Comparison of ENCODE assay signal across 9 mouse cellular contexts in genomic region chr11:75346556-75347187, GRCm38 (mm10). TPM values are rescaled to one million over a fixed set of nuclear protein-coding genes. Genes with fewer than 3 reads are reported as not detected.
DNase-seq lines count a peak whose midpoint lies in the region; ATAC-seq and TF ChIP-seq lines count a peak whose summit lies in the region.
"Had no signal": no experiment of that assay in that cellular context is flagged by ENCODE, and none has a peak within 500 bp of the region (broad histone marks: within the 10 kb centered on the region; RNA-seq: fewer than 3 reads in every experiment).

No protein-coding gene starts in this region.

- TF ChIP-seq POLR2A in kidney, adult 2 months (IDR thresholded peaks at IDR 0.05; ENCODE audit: low read depth, low read length), result no peak
- TF ChIP-seq POLR2A in brain, embryonic 14.5 days (IDR thresholded peaks at IDR 0.05; ENCODE audit: borderline replicate concordance, extremely low read depth, insufficient read depth, insufficient read length, poor library complexity, severe bottlenecking), result no peak

- 42% methylated on average over 3 of the region's 4 CpGs for WGBS in kidney, postnatal 0 days
- WGBS in kidney, adult 2 months, result 58% methylated on average over 4 of the region's 4 CpGs
- WGBS in hindbrain, postnatal 0 days, result 43% methylated on average over 3 of the region's 4 CpGs
- WGBS in midbrain, embryonic 14.5 days, result 61% methylated on average over 3 of the region's 4 CpGs

- DNase-seq in kidney, postnatal 0 days (ENCODE audit: low spot score), result no peak
- no peak for DNase-seq in kidney, adult 2 months
- peak; percentile 55 for DNase-seq in brain, embryonic 14.5 days (ENCODE audit: low read depth)
- DNase-seq in hindbrain, postnatal 0 days (ENCODE audit: low spot score), result no peak
- DNase-seq in midbrain, embryonic 14.5 days, result no peak
- no peak for DNase-seq in adrenal gland, adult 2 months
- DNase-seq in layer of hippocampus, adult 11-12 months (ENCODE audit: low spot score), result no peak
- DNase-seq: cerebellum, postnatal 14 days had no signal

- H3K4me1 ChIP-seq in kidney, postnatal 0 days (replicated peaks; ENCODE audit: insufficient read depth, low read length), result no peaks in the 10 kb centered on the region
- peaks cover 8% of the 10 kb centered on the region; the same call in 1 of the 2 replicates for H3K4me1 ChIP-seq in kidney, adult 2 months (ENCODE audit: control insufficient read depth, insufficient read depth, low read length)
- no peaks in the 10 kb centered on the region; the same call in 1 of the 2 replicates for H3K4me1 ChIP-seq in hindbrain, postnatal 0 days (ENCODE audit: insufficient read depth, low read length)
- H3K4me1 ChIP-seq in midbrain, embryonic 14.5 days (ENCODE audit: control insufficient read depth, insufficient read depth, low read length), result 0 out of 2 replicates have a peak, but pooled peaks cover 6% of the 10 kb centered on the region

- ATAC-seq in kidney, postnatal 0 days (replicated peaks; ENCODE audit: low FRiP score, low read depth), result no peak
- ATAC-seq in hindbrain, postnatal 0 days, result no peak
- no peak for ATAC-seq in midbrain, embryonic 14.5 days (ENCODE audit: low FRiP score, low TSS enrichment)
- ATAC-seq in CD4-positive, CD25-positive, alpha-beta regulatory T cell, adult 4 months, result no peak

- H3K36me3 ChIP-seq in kidney, postnatal 0 days (ENCODE audit: insufficient read depth, low read length), result no peaks in the 10 kb centered on the region
- H3K36me3 ChIP-seq in kidney, adult 2 months (ENCODE audit: control insufficient read depth, insufficient read depth, low read length), result no peaks in the 10 kb centered on the region
- no peaks in the 10 kb centered on the region for H3K36me3 ChIP-seq in hindbrain, postnatal 0 days (ENCODE audit: insufficient read depth, low read length)
- no peaks in the 10 kb centered on the region for H3K36me3 ChIP-seq in midbrain, embryonic 14.5 days (ENCODE audit: control insufficient read depth, insufficient read depth, low read length)

- H3K4me3 ChIP-seq in kidney, postnatal 0 days (replicated peaks; ENCODE audit: low read depth, low read length), result no peak overlapping the region
- H3K4me3 ChIP-seq in kidney, adult 2 months (ENCODE audit: insufficient read depth, low read depth, low read length), result no peak overlapping the region
- no peak overlapping the region for H3K4me3 ChIP-seq in hindbrain, postnatal 0 days (ENCODE audit: low read length)
- no peak overlapping the region for H3K4me3 ChIP-seq in midbrain, embryonic 14.5 days (replicated peaks; ENCODE audit: low read depth, low read length)

- peak overlapping the region; percentile 23; the same call in 1 of the 2 replicates for H3K4me2 ChIP-seq in kidney, postnatal 0 days (ENCODE audit: low read length)
- peak overlapping the region; percentile 64; the same call in 1 of the 2 replicates for H3K4me2 ChIP-seq in hindbrain, postnatal 0 days (ENCODE audit: low read depth, low read length)
- H3K4me2 ChIP-seq in midbrain, embryonic 14.5 days (ENCODE audit: low read length), result peak overlapping the region; percentile 16; the same call in 1 of the 2 replicates

- no peak for TF ChIP-seq CTCF in kidney, postnatal 0 days (IDR thresholded peaks at IDR 0.05; ENCODE audit: low read depth)
- TF ChIP-seq CTCF in kidney, adult 2 months (conservative IDR thresholded peaks at IDR 0.05; ENCODE audit: insufficient read depth, insufficient read length, low read depth, low read length), result no peak
- no peak for TF ChIP-seq CTCF in brain, embryonic 14.5 days (IDR thresholded peaks at IDR 0.05; ENCODE audit: borderline replicate concordance, extremely low read depth, insufficient read depth, insufficient read length)
- TF ChIP-seq CTCF in hindbrain, postnatal 0 days (IDR thresholded peaks at IDR 0.05; ENCODE audit: low read depth), result no peak

- H3K27ac ChIP-seq in kidney, postnatal 0 days, result no peak overlapping the region
- H3K27ac ChIP-seq in kidney, adult 2 months (ENCODE audit: insufficient read depth, low read depth, low read length), result no peak overlapping the region
- H3K27ac ChIP-seq in hindbrain, postnatal 0 days, result no peak overlapping the region
- no peak overlapping the region for H3K27ac ChIP-seq in midbrain, embryonic 14.5 days (replicated peaks; ENCODE audit: low read depth, low read length)

- no peaks in the 10 kb centered on the region for H3K27me3 ChIP-seq in kidney, postnatal 0 days (ENCODE audit: insufficient read depth, low read length)
- no peaks in the 10 kb centered on the region for H3K27me3 ChIP-seq in kidney, adult 2 months (replicated peaks; ENCODE audit: control insufficient read depth, insufficient read depth, low read length)
- H3K27me3 ChIP-seq in hindbrain, postnatal 0 days (ENCODE audit: insufficient read depth, low read length), result no peaks in the 10 kb centered on the region
- no peaks in the 10 kb centered on the region for H3K27me3 ChIP-seq in midbrain, embryonic 14.5 days (ENCODE audit: control insufficient read depth, insufficient read depth, low read length)

- no peak overlapping the region for H3K9ac ChIP-seq in kidney, postnatal 0 days (ENCODE audit: low read depth, low read length)
- H3K9ac ChIP-seq in hindbrain, postnatal 0 days (replicated peaks; ENCODE audit: low read length), result no peak overlapping the region
- no peak overlapping the region for H3K9ac ChIP-seq in midbrain, embryonic 14.5 days (replicated peaks; ENCODE audit: low read length)

- H3K9me3 ChIP-seq in kidney, postnatal 0 days (replicated peaks; ENCODE audit: low read length), result no peaks in the 10 kb centered on the region
- no peaks in the 10 kb centered on the region for H3K9me3 ChIP-seq in hindbrain, postnatal 0 days (ENCODE audit: low read length)
- H3K9me3 ChIP-seq in midbrain, embryonic 14.5 days (ENCODE audit: control insufficient read depth, low read length), result no peaks in the 10 kb centered on the region

RNA-seq across cellular contexts. Expression of gene Rpa1, which starts 1.5 kb away (rescaled TPM):
- 70.7 and 85.2 TPM in 2 replicates for polyA plus RNA-seq in kidney, postnatal 0 days (2015; fragmentation: Nextera tagmentation; extraction: Ambion mirVana)
- polyA plus RNA-seq in kidney, adult 2 months (2012; rRNA removed), result 17.0 and 21.3 TPM in 2 replicates
- 49.2 and 53.3 TPM in 2 replicates for polyA plus RNA-seq in brain, embryonic 14.5 days (2012; rRNA removed)
- 66.9 and 105 TPM in 2 replicates for total RNA-seq in hindbrain, postnatal 0 days (2014; rRNA removed)
- 51.1 and 55.5 TPM in 2 replicates for polyA plus RNA-seq in hindbrain, postnatal 0 days (2015; fragmentation: Nextera tagmentation; extraction: Ambion mirVana)
- polyA plus RNA-seq in midbrain, embryonic 14.5 days (2014; fragmentation: Nextera tagmentation; extraction: Ambion mirVana), result 48.3 and 50.0 TPM in 2 replicates
- 10 to 100 TPM; 35.6 to 54.9 TPM for total RNA-seq in adrenal gland, adult 2 months (2021)
- 11.8 and 16.4 TPM in 2 replicates for polyA plus RNA-seq in adrenal gland, adult 2 months (2012; rRNA removed)
- polyA plus RNA-seq in CD4-positive, CD25-positive, alpha-beta regulatory T cell, adult 4 months (2017; shearing (Covaris generic)), result 100 to 1,000 TPM; 214 to 322 TPM

RNA-seq across cellular contexts. Expression of gene Smyd4, which starts 1.6 kb away (rescaled TPM):
- polyA plus RNA-seq in kidney, postnatal 0 days (2015; fragmentation: Nextera tagmentation; extraction: Ambion mirVana), result 9.0 and 9.8 TPM in 2 replicates
- polyA plus RNA-seq in kidney, adult 2 months (2012; rRNA removed), result 7.1 and 7.2 TPM in 2 replicates
- polyA plus RNA-seq in brain, embryonic 14.5 days (2012; rRNA removed), result 9.0 and 9.9 TPM in 2 replicates
- 12.7 and 14.1 TPM in 2 replicates for total RNA-seq in hindbrain, postnatal 0 days (2014; rRNA removed)
- 17.1 and 17.7 TPM in 2 replicates for polyA plus RNA-seq in hindbrain, postnatal 0 days (2015; fragmentation: Nextera tagmentation; extraction: Ambion mirVana)
- 9.5 and 12.0 TPM in 2 replicates for polyA plus RNA-seq in midbrain, embryonic 14.5 days (2014; fragmentation: Nextera tagmentation; extraction: Ambion mirVana)
- total RNA-seq in adrenal gland, adult 2 months (2021), result 10 to 100 TPM in 1 of 2 experiments, 1 to 10 TPM in 1; 5.2 to 12.5 TPM
- 6.3 and 6.8 TPM in 2 replicates for polyA plus RNA-seq in adrenal gland, adult 2 months (2012; rRNA removed)
- polyA plus RNA-seq in CD4-positive, CD25-positive, alpha-beta regulatory T cell, adult 4 months (2017; shearing (Covaris generic)), result 10 to 100 TPM; 21.2 to 31.7 TPM
